Mouse (Mus musculus) kidney, embryonic 14.5 days (tissue): Measurements from ENCODE around the gene Ift140. TPM values are rescaled to one million over a fixed set of nuclear protein-coding genes. Genes with fewer than 3 reads are reported as not detected.
A peak's percentile ranks its signal among the peaks of the same experiment; 100 is the strongest.

Experiments used
- ATAC-seq: fragments of 200-750 bp; cut with Nextera tagmentation; 2 replicates; pipeline ENCODE4 v1.8.0; 2017; ENCODE audit warnings: moderate number of reproducible peaks, mild to moderate bottlenecking, moderate TSS enrichment, moderate library complexity; ENCODE audit not compliant: low FRiP score, low TSS enrichment
- H3K27ac ChIP-seq: fragments of 300-500 bp; sonication (generic); 2 replicates; pipeline ENCODE4 v1.5.1; 2014; ENCODE audit warnings: low read depth, mild to moderate bottlenecking, low read length, moderate library complexity, mixed read lengths
- H3K27me3 ChIP-seq: fragments of 300-500 bp; sonication (generic); 2 replicates; pipeline ENCODE4 v1.6.1; 2014; ENCODE audit warnings: mild to moderate bottlenecking, low read length; ENCODE audit not compliant: control insufficient read depth, insufficient read depth
- H3K36me3 ChIP-seq: fragments of 300-500 bp; sonication (generic); 2 replicates; pipeline ENCODE4 v1.6.1; 2014; ENCODE audit warnings: low read length, mixed read lengths; ENCODE audit not compliant: control insufficient read depth, insufficient read depth
- H3K4me1 ChIP-seq: fragments of 300-500 bp; sonication (generic); 2 replicates; pipeline ENCODE4 v1.6.1; 2014; ENCODE audit warnings: low read length, mixed read lengths; ENCODE audit not compliant: control insufficient read depth, insufficient read depth
- H3K4me2 ChIP-seq: fragments of 300-500 bp; sonication (generic); replicated peaks from 2 replicates; pipeline ENCODE4 v1.6.1; 2014; ENCODE audit warnings: low read depth, mild to moderate bottlenecking, low read length
- H3K4me3 ChIP-seq: fragments of 300-500 bp; sonication (generic); 2 replicates; pipeline ENCODE4 v1.5.1; 2014; ENCODE audit warnings: mild to moderate bottlenecking, low read length
- H3K9ac ChIP-seq: fragments of 300-500 bp; sonication (generic); 2 replicates; pipeline ENCODE4 v1.6.1; 2014; ENCODE audit warnings: low read depth, mild to moderate bottlenecking, low read length, moderate library complexity
- H3K9me3 ChIP-seq: fragments of 300-500 bp; sonication (generic); 2 replicates; pipeline ENCODE4 v1.6.1; 2016; ENCODE audit warnings: low read length; ENCODE audit not compliant: control insufficient read depth
- WGBS: fragments of 180-500 bp; shearing (Covaris S2); extraction: QIAGEN DNeasy Blood & Tissue Kit; methylation state at CpG from one replicate; pipeline ENCODE4 v1.1.7; 2014; 5-methylcytosine and 5-hydroxymethylcytosine counted together
- polyA plus RNA-seq: library from polyadenylated mRNA; unstranded; fragments of >200 nt; fragmentation: Nextera tagmentation; extraction: Ambion mirVana; gene quantifications from 2 replicates; pipeline ENCODE4 v1.2.1, GENCODE M21; 2014

Ift140 gene
- polyA plus RNA-seq, 1 experiment from 2014 or later = 23.6 TPM

DNA sequence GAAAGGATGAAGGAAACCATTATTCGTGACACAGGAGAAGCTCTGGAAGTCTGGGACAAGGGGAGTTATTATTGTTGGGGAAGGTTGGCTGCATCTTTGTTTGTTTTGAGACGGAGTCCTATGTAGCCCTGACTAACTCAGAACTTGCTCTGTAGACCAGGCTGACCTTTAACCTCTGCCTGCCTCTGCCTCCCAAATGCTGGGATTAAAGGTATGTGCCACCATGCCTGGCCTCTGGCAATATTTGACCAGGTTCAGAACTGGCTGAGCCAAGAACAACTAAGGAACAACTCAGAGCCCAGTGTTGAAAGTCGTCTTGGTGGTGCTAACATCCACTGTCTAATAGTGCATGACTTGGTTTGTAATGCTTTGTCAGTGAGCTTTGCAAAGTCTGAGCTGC, 49.3 kb downstream of the Ift140 start:
- peaks cover 35% of the 10 kb centered on the region; the same call in 1 of the 2 replicates for H3K36me3 ChIP-seq
- H3K9me3 ChIP-seq = no peaks in the 10 kb centered on the region
- no peak overlapping the region for H3K4me3 ChIP-seq
- H3K27ac ChIP-seq = 0 out of 2 replicates have a peak overlapping the region, but pooled peaks have one; percentile 47
- ATAC-seq = no peak
- no peak overlapping the region for H3K9ac ChIP-seq
- no peaks in the 10 kb centered on the region for H3K4me1 ChIP-seq
- 80% methylated on average over 3 of the region's 3 CpGs for WGBS
- no peaks in the 10 kb centered on the region for H3K27me3 ChIP-seq
- no peak overlapping the region for H3K4me2 ChIP-seq

DNA sequence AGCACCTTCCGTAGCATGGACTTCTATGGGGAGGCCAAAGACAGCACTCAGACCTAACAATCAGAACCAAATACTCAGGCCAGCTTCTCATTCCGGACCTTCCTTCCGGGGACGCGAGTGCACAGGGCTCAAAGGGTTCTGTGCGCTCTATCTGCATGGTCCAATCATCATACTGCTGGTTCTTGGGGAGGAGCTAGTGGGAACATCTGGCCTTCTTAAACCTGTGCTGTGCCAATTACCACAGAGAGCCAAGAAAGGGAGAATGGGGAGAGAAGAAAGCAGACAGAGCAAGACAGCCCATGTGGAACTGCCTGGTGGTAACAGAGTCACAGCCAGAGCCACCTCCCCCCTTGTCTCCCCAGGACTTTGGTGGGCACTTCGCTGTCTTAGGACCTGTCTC, 50.7 kb downstream of the Ift140 start:
- H3K27ac ChIP-seq = 0 out of 2 replicates have a peak overlapping the region, but pooled peaks have one; percentile 65
- no peak overlapping the region for H3K9ac ChIP-seq
- H3K9me3 ChIP-seq = no peaks in the 10 kb centered on the region
- WGBS = 98% methylated on average over 7 of the region's 7 CpGs
- peaks cover 32% of the 10 kb centered on the region; the same call in 1 of the 2 replicates for H3K36me3 ChIP-seq
- no peaks in the 10 kb centered on the region for H3K4me1 ChIP-seq
- no peaks in the 10 kb centered on the region for H3K27me3 ChIP-seq
- no peak overlapping the region for H3K4me2 ChIP-seq
- ATAC-seq = no peak
- H3K4me3 ChIP-seq = no peak overlapping the region

DNA sequence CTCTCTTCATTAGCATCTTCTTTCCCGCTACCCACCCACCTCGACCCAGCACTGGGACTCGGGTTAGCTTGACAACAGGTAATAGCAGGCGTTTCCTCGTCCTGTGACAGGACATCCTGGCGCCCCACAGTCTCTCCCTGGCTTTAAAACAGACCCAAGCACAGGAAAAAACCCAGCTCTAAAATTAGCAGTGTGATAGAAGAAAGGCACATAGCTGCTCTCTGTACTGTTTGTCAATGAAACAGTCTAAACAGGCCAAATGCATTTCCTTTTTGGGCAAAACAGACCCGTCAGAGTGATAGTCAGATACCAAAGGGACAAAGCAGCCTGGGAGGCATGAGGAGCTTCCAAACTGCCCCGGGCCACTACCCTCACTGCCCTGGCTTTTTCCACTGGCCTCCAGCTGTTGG, 51.6 kb downstream of the Ift140 start:
- no peak overlapping the region for H3K4me2 ChIP-seq
- WGBS = 76% methylated on average over 8 of the region's 8 CpGs
- no peaks in the 10 kb centered on the region for H3K27me3 ChIP-seq
- no peak for ATAC-seq
- no peak overlapping the region for H3K4me3 ChIP-seq
- no peak overlapping the region for H3K9ac ChIP-seq
- H3K9me3 ChIP-seq = no peaks in the 10 kb centered on the region
- H3K36me3 ChIP-seq = peaks cover 25% of the 10 kb centered on the region; the same call in 1 of the 2 replicates
- H3K27ac ChIP-seq = no peak overlapping the region
- no peaks in the 10 kb centered on the region for H3K4me1 ChIP-seq

DNA sequence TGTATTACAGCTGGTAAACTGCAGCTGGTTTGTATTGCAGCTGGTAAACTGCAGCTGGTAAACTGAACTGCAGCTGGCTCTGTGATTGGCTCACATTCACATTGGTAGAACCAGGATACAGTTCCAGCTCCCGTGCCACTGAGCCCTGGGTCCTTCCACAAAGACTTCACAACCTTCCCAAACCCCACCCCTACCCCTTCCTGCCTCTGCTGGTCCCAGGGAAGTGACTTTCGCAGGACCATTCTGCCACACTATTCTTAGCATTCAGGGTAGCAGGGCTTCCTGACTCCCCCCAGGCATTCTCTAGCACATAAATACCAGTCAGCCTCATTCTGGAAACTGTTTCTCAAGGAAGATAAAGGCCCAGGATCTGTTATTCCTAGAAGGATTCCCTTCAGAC, 52.8 kb downstream of the Ift140 start:
- no peaks in the 10 kb centered on the region for H3K27me3 ChIP-seq
- no peak overlapping the region for H3K4me2 ChIP-seq
- H3K9me3 ChIP-seq = no peaks in the 10 kb centered on the region
- peaks cover 28% of the 10 kb centered on the region; the same call in 1 of the 2 replicates for H3K36me3 ChIP-seq
- H3K9ac ChIP-seq = no peak overlapping the region
- ATAC-seq = no peak
- no peaks in the 10 kb centered on the region for H3K4me1 ChIP-seq
- no peak overlapping the region for H3K4me3 ChIP-seq
- H3K27ac ChIP-seq = no peak overlapping the region
- 68% methylated on average over 2 of the region's 2 CpGs for WGBS

DNA sequence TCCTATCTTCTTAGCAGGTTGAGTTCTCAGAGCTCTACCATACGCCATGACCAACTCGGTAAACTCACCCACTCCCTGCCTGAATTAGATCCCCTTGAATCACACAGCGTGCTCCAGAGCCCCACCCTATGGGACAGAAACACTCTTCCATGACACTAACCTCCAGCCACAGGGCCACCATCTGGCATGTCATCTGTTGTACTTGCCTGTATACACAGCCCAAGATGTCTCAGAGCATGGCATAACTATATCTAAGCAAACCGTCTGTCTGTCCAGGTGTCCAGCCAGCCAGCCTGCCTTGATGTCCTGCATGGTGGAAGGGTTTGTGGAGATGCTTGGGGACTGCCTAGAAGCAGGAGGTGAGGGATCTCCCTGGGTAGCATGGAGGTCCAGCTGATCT, 61.0 kb downstream of the Ift140 start:
- 91% methylated on average over 4 of the region's 4 CpGs for WGBS
- no peak overlapping the region for H3K4me3 ChIP-seq
- no peaks in the 10 kb centered on the region for H3K27me3 ChIP-seq
- H3K4me1 ChIP-seq = peaks cover 11% of the 10 kb centered on the region; the same call in 1 of the 2 replicates
- H3K9ac ChIP-seq = no peak overlapping the region
- no peaks in the 10 kb centered on the region for H3K9me3 ChIP-seq
- peaks cover 3% of the 10 kb centered on the region; the same call in 1 of the 2 replicates for H3K36me3 ChIP-seq
- H3K27ac ChIP-seq = no peak overlapping the region
- ATAC-seq = no peak
- no peak overlapping the region for H3K4me2 ChIP-seq

DNA sequence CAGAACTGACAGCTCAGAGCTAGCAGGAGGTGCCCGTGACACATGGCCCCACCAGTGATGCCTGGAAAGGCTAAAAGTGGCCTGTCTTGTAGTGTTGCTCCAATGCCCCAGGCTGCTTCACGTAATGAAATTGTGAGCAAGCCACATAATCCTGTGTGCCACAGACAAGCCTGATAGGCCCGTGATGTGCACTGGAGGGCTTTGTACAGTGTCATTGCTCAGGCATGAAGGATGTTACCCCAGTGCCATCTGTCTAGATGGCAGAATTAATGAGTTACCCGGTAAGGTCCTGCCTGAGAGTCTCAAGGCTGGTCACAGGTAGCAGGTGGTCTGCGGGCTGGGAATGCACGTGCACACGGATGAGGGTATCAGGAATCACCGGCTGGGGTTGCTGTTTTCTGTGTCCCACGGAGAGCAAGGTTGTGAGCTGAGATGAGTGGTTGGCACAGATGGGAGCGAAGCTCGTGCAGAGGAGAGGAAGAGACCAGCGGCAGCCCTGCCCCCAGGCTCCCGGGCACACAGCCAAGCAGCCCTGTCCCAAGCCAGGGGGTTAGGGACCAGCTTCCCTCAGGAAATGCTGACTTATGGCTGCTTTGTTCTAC, 62.0 kb downstream of the Ift140 start:
- peaks cover 3% of the 10 kb centered on the region; the same call in 1 of the 2 replicates for H3K36me3 ChIP-seq
- no peak overlapping the region for H3K4me3 ChIP-seq
- H3K9ac ChIP-seq = no peak overlapping the region; the same call in 1 of the 2 replicates
- peak overlapping the region; percentile 6 for H3K4me2 ChIP-seq
- H3K4me1 ChIP-seq = peaks cover 19% of the 10 kb centered on the region
- WGBS = 75% methylated on average over 13 of the region's 13 CpGs
- H3K27me3 ChIP-seq = no peaks in the 10 kb centered on the region
- no peak; the same call in 1 of the 2 replicates for ATAC-seq
- H3K27ac ChIP-seq = peak overlapping the region; percentile 59; the same call in 1 of the 2 replicates
- no peaks in the 10 kb centered on the region for H3K9me3 ChIP-seq

DNA sequence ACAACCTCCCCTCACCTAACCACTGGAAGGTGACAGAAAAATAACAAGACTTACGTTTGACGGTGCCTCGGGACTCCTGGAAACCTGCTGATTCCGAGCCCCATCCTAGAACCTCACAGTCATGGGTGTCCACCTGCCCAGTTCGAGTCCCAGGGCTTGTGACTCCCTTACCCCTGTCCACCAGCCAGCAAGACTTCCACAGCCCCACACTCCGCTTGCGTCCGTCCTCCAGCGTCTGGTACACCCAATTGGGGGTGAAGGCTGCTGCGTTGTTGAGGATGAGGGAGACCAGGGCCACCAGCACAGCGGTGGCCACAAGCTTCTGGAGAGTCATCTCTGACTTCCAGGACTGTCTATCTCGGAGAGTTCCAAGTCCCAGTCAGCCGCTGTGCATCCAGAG, 64.3 kb downstream of the Ift140 start:
- peak overlapping the region; percentile 93 for H3K27ac ChIP-seq
- no peak for ATAC-seq
- no peaks in the 10 kb centered on the region; the same call in 1 of the 2 replicates for H3K36me3 ChIP-seq
- peaks cover 27% of the 10 kb centered on the region for H3K4me1 ChIP-seq
- no peaks in the 10 kb centered on the region for H3K9me3 ChIP-seq
- H3K27me3 ChIP-seq = no peaks in the 10 kb centered on the region
- H3K4me3 ChIP-seq = peak overlapping the region; percentile 29
- peak overlapping the region; percentile 15 for H3K4me2 ChIP-seq
- 87% methylated on average over 13 of the region's 13 CpGs for WGBS
- peak overlapping the region; percentile 47 for H3K9ac ChIP-seq

DNA sequence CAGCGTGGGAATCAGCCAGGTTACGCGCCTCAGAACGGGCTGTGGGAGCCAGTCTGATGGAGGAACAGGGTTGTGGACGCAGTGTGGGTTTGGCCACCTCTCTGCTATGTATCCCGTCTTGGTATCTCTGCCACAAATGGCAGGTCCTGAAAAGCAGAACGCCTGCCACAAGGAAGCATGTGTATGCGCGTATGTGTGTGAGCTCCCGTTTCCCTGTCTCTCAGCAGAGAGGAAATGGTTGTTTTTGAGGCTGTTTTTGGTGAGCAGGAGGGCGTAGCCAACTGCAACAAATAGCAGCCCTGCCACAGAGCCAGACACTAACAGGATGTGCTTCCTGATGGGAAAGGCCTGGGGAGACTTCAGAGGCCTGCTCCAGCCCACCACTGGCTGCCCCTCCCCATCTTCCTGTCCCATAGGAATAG, 65.1 kb downstream of the Ift140 start:
- Histone ChIP-seq H3K36me3 (no peaks in the 10 kb centered on the region; the same call in 1 of the 2 replicates), H3K4me1 (peaks cover 27% of the 10 kb centered on the region), H3K4me3 (peak overlapping the region; percentile 29), H3K4me2 (peak overlapping the region; percentile 15; the same call in 1 of the 2 replicates), H3K27ac (peak overlapping the region; percentile 93), H3K9ac (peak overlapping the region; percentile 47; the same call in 1 of the 2 replicates), H3K27me3 (no peaks in the 10 kb centered on the region), H3K9me3 (no peaks in the 10 kb centered on the region)
- 68% methylated on average over 11 of the region's 11 CpGs for WGBS
- ATAC-seq = no peak

DNA sequence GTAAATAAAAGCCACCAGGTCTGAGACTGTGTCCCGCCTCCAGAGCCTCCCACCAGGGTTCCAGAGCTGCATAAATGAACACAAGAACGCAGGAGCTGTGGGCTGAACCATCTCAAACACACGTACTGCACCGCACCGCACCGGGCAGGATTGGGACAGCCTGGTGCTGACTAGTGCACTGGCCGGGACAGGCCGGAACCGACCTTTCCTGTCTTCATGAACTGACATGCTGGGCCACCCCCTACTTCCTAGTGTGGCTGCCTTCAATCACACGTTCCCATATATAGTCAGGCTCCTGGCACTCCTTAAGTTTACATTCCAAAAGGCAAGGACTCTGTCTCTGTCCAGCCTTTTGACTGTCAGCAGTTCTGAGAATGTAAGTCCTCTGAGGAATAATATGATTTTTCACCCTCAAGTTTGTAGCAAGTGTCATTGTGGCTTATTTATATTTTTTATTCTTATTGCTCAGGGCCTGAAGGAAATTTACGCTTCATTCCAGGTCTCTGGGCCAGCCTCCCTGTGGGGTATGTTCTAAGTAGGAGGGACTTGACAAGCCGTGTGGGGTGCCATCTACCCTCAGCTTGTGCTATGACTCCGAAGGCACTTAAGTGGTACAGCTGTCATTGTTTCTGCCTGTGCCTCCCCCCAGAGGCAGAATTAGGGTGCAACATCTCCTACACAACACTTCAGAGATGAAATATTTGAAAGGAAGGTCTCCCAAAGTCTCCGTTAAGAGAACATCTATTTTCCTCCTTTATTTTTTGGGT, 66.4 kb downstream of the Ift140 start:
- Histone ChIP-seq H3K9ac (0 out of 2 replicates have a peak overlapping the region, but pooled peaks have one; percentile 12), H3K27ac (peak overlapping the region; percentile 93), H3K27me3 (no peaks in the 10 kb centered on the region), H3K4me1 (peaks cover 27% of the 10 kb centered on the region), H3K4me2 (no peak overlapping the region), H3K9me3 (no peaks in the 10 kb centered on the region), H3K4me3 (no peak overlapping the region), H3K36me3 (no peaks in the 10 kb centered on the region)
- 0 out of 2 replicates have a peak, but pooled peaks have one; percentile 34 for ATAC-seq
- 52% methylated on average over 14 of the region's 14 CpGs for WGBS
